9 mouse cellular contexts compared by ENCODE assay signal in genomic region chr1:37696918-37697317, GRCm38 (mm10). TPM values are rescaled to one million over a fixed set of nuclear protein-coding genes. Genes with fewer than 3 reads are reported as not detected.
DNase-seq lines count a peak whose midpoint lies in the region; ATAC-seq and TF ChIP-seq lines count a peak whose summit lies in the region.
"Had no signal": no experiment of that assay in that cellular context is flagged by ENCODE, and none has a peak within 500 bp of the region (broad histone marks: within the 10 kb centered on the region; RNA-seq: fewer than 3 reads in every experiment).

No protein-coding gene starts in this region.

- H3K9ac ChIP-seq in hindbrain, postnatal 0 days (replicated peaks; ENCODE audit: low read length): no peak overlapping the region
- H3K9ac ChIP-seq in hindbrain, embryonic 14.5 days: no peak overlapping the region
- H3K9ac ChIP-seq in intestine, postnatal 0 days (ENCODE audit: low read depth, low read length): no peak overlapping the region
- no peak overlapping the region for H3K9ac ChIP-seq in intestine, embryonic 15.5 days
- H3K9ac ChIP-seq: stomach, embryonic 15.5 days had no signal

- H3K27ac ChIP-seq in hindbrain, postnatal 0 days: no peak overlapping the region
- no peak overlapping the region for H3K27ac ChIP-seq in hindbrain, embryonic 14.5 days
- H3K27ac ChIP-seq in intestine, postnatal 0 days (ENCODE audit: low read depth, low read length): no peak overlapping the region
- no peak overlapping the region for H3K27ac ChIP-seq in intestine, embryonic 15.5 days
- H3K27ac ChIP-seq: stomach, embryonic 15.5 days had no signal

- no peak for TF ChIP-seq CTCF in hindbrain, postnatal 0 days (IDR thresholded peaks at IDR 0.05; ENCODE audit: low read depth)
- TF ChIP-seq CTCF in intestine, postnatal 0 days (IDR thresholded peaks at IDR 0.05; ENCODE audit: low read depth): no peak

- DNase-seq in hindbrain, postnatal 0 days (ENCODE audit: low spot score): peak; percentile 21
- no peak for DNase-seq in hindbrain, embryonic 14.5 days (ENCODE audit: low spot score)
- DNase-seq in cerebellum, adult 9-11 months: peak; percentile 64
- DNase-seq in left cerebral cortex, adult 18-20 months (ENCODE audit: low spot score in 2 of 2): peak; percentile 80 to 91
- peak; percentile 84 for DNase-seq in telencephalon, adult 2 months (ENCODE audit: low read depth, low spot score)
- no peak for DNase-seq in urinary bladder, postnatal 14 days (ENCODE audit: low spot score)

- ATAC-seq in hindbrain, postnatal 0 days: no peak
- no peak for ATAC-seq in hindbrain, embryonic 14.5 days (ENCODE audit: low FRiP score)
- no peak for ATAC-seq in intestine, postnatal 0 days
- ATAC-seq in intestine, embryonic 15.5 days: no peak

- no peaks in the 10 kb centered on the region for H3K36me3 ChIP-seq in hindbrain, postnatal 0 days (ENCODE audit: insufficient read depth, low read length)
- H3K36me3 ChIP-seq in hindbrain, embryonic 14.5 days (replicated peaks; ENCODE audit: control insufficient read depth, insufficient read depth): no peaks in the 10 kb centered on the region
- no peaks in the 10 kb centered on the region for H3K36me3 ChIP-seq in intestine, postnatal 0 days (ENCODE audit: control insufficient read depth, insufficient read depth)
- H3K36me3 ChIP-seq in intestine, embryonic 15.5 days: no peaks in the 10 kb centered on the region
- H3K36me3 ChIP-seq: stomach, embryonic 15.5 days had no signal

- H3K9me3 ChIP-seq in hindbrain, postnatal 0 days (ENCODE audit: low read length): no peaks in the 10 kb centered on the region
- no peaks in the 10 kb centered on the region for H3K9me3 ChIP-seq in hindbrain, embryonic 14.5 days (ENCODE audit: control insufficient read depth, low read length)
- no peaks in the 10 kb centered on the region for H3K9me3 ChIP-seq in intestine, postnatal 0 days (ENCODE audit: control insufficient read depth)
- H3K9me3 ChIP-seq in intestine, embryonic 15.5 days: no peaks in the 10 kb centered on the region
- H3K9me3 ChIP-seq: stomach, embryonic 15.5 days had no signal

- no peak overlapping the region for H3K4me3 ChIP-seq in hindbrain, postnatal 0 days (ENCODE audit: low read length)
- H3K4me3 ChIP-seq in hindbrain, embryonic 14.5 days (replicated peaks; ENCODE audit: low read length): no peak overlapping the region
- H3K4me3 ChIP-seq in intestine, postnatal 0 days (ENCODE audit: low read depth, low read length): no peak overlapping the region
- H3K4me3 ChIP-seq in intestine, embryonic 15.5 days (replicated peaks): no peak overlapping the region
- H3K4me3 ChIP-seq: stomach, embryonic 15.5 days had no signal

- no peaks in the 10 kb centered on the region for H3K27me3 ChIP-seq in hindbrain, postnatal 0 days (ENCODE audit: insufficient read depth, low read length)
- no peaks in the 10 kb centered on the region for H3K27me3 ChIP-seq in hindbrain, embryonic 14.5 days (ENCODE audit: control insufficient read depth, insufficient read depth, low read length)
- H3K27me3 ChIP-seq in intestine, postnatal 0 days (replicated peaks; ENCODE audit: control insufficient read depth, insufficient read depth, low read length): no peaks in the 10 kb centered on the region
- no peaks in the 10 kb centered on the region for H3K27me3 ChIP-seq in intestine, embryonic 15.5 days (replicated peaks)
- H3K27me3 ChIP-seq: stomach, embryonic 15.5 days had no signal

- 0 out of 2 replicates have a peak, but pooled peaks cover 8% of the 10 kb centered on the region for H3K4me1 ChIP-seq in hindbrain, postnatal 0 days (ENCODE audit: insufficient read depth, low read length)
- H3K4me1 ChIP-seq in hindbrain, embryonic 14.5 days (replicated peaks; ENCODE audit: control insufficient read depth, insufficient read depth, low read length): no peaks in the 10 kb centered on the region
- no peaks in the 10 kb centered on the region; the same call in 1 of the 2 replicates for H3K4me1 ChIP-seq in intestine, postnatal 0 days (replicated peaks; ENCODE audit: control insufficient read depth, insufficient read depth, low read length)
- 0 out of 2 replicates have a peak, but pooled peaks cover 5% of the 10 kb centered on the region for H3K4me1 ChIP-seq in intestine, embryonic 15.5 days (replicated peaks)
- H3K4me1 ChIP-seq: stomach, embryonic 15.5 days had no signal

- no peak overlapping the region for H3K4me2 ChIP-seq in hindbrain, postnatal 0 days (ENCODE audit: low read depth, low read length)
- no peak overlapping the region for H3K4me2 ChIP-seq in hindbrain, embryonic 14.5 days (replicated peaks)
- H3K4me2 ChIP-seq in intestine, postnatal 0 days (replicated peaks; ENCODE audit: low read depth): no peak overlapping the region
- H3K4me2 ChIP-seq in intestine, embryonic 15.5 days (replicated peaks): no peak overlapping the region
- H3K4me2 ChIP-seq: stomach, embryonic 15.5 days had no signal

- WGBS in hindbrain, postnatal 0 days: 34% methylated on average over 3 of the region's 3 CpGs
- 74% methylated on average over 3 of the region's 3 CpGs for WGBS in hindbrain, embryonic 14.5 days
- WGBS in intestine, postnatal 0 days: 76% methylated on average over 3 of the region's 3 CpGs
- WGBS in intestine, embryonic 15.5 days: 83% methylated on average over 3 of the region's 3 CpGs

RNA-seq across cellular contexts. Expression of gene 2010300C02Rik, which starts 23.0 kb away (rescaled TPM):
- total RNA-seq in hindbrain, postnatal 0 days (2014; rRNA removed): 7.1 and 10.0 TPM in 2 replicates
- polyA plus RNA-seq in hindbrain, postnatal 0 days (2015; fragmentation: Nextera tagmentation; extraction: Ambion mirVana): 4.1 and 5.3 TPM in 2 replicates
- 2.5 and 3.4 TPM in 2 replicates for polyA plus RNA-seq in hindbrain, embryonic 14.5 days (2014; fragmentation: Nextera tagmentation; extraction: Ambion mirVana)
- 100 to 1,000 TPM; 251 to 264 TPM for total RNA-seq in left cerebral cortex, adult 18-20 months (2021)
- polyA plus RNA-seq in intestine, postnatal 0 days (2015; fragmentation: Nextera tagmentation; extraction: Ambion mirVana): 7.2 and 7.8 TPM in 2 replicates
- 14.0 and 14.2 TPM in 2 replicates for polyA plus RNA-seq in intestine, embryonic 15.5 days (2015; fragmentation: Nextera tagmentation; extraction: Ambion mirVana)

Comparison
In these comparisons a context has a peak if more than half of its experiments do, and no peak if none do; other contexts are left out.
1. DNase-seq: peak in hindbrain, postnatal 0 days (single experiment), cerebellum, adult 9-11 months (single experiment), left cerebral cortex, adult 18-20 months (2 of 2) and telencephalon, adult 2 months (single experiment); none in hindbrain, embryonic 14.5 days (single experiment) and urinary bladder, postnatal 14 days (single experiment).